Mouse (Mus musculus): ENCODE measurements at regions not wholly inside any gene's neighbourhood (a gene's known extent, or its start where the extent isn't known, plus 50 kb on each side); places are given as distances from the start of the nearest gene placed in this dataset.

GRCm38 (mm10) chrX:14091661-14092060, 119.3 kb upstream of the H2al1n start:
- Histone ChIP-seq H3K4me1 (ENCODE audit: control insufficient read depth, insufficient read depth, low read length) (no peaks in the 10 kb centered on the region), H3K4me3 (ENCODE audit: insufficient read depth, low read length) (no peak overlapping the region), H3K27ac (ENCODE audit: insufficient read depth, low read length) (peak overlapping the region; percentile 89)
- TF ChIP-seq POLR2A (IDR thresholded peaks at IDR 0.05; ENCODE audit: low read depth, low read length): no peak
- TF ChIP-seq CTCF (IDR thresholded peaks at IDR 0.05; ENCODE audit: borderline replicate concordance, insufficient read depth, low read length): no peak

GRCm38 (mm10) chrX:14133571-14133970, 77.4 kb upstream of the H2al1n start:
- Histone ChIP-seq H3K4me1 (ENCODE audit: control insufficient read depth, insufficient read depth, low read length) (no peaks in the 10 kb centered on the region), H3K4me3 (ENCODE audit: insufficient read depth, low read length) (no peak overlapping the region), H3K27ac (ENCODE audit: insufficient read depth, low read length) (no peak overlapping the region)
- TF ChIP-seq POLR2A (IDR thresholded peaks at IDR 0.05; ENCODE audit: low read depth, low read length) (no peak), CTCF (IDR thresholded peaks at IDR 0.05; ENCODE audit: borderline replicate concordance, insufficient read depth, low read length) (no peak)

- Histone ChIP-seq H3K27ac (ENCODE audit: insufficient read depth, low read length) (no peak overlapping the region), H3K4me3 (ENCODE audit: insufficient read depth, low read length) (no peak overlapping the region), H3K4me1 (ENCODE audit: control insufficient read depth, insufficient read depth, low read length) (no peaks in the 10 kb centered on the region)
- TF ChIP-seq POLR2A (IDR thresholded peaks at IDR 0.05; ENCODE audit: low read depth, low read length) (no peak), CTCF (IDR thresholded peaks at IDR 0.05; ENCODE audit: borderline replicate concordance, insufficient read depth, low read length) (no peak)
These were observed 76.3 kb upstream of the H2al1n start for GRCm38 (mm10) chrX:14134600-14134999.

- no peak overlapping the region for H3K4me3 ChIP-seq (ENCODE audit: insufficient read depth, low read length)
- no peak for TF ChIP-seq CTCF (IDR thresholded peaks at IDR 0.05; ENCODE audit: borderline replicate concordance, insufficient read depth, low read length)
- no peak for TF ChIP-seq POLR2A (IDR thresholded peaks at IDR 0.05; ENCODE audit: low read depth, low read length)
- no peak overlapping the region for H3K27ac ChIP-seq (ENCODE audit: insufficient read depth, low read length)
- H3K4me1 ChIP-seq (ENCODE audit: control insufficient read depth, insufficient read depth, low read length): no peaks in the 10 kb centered on the region
These were observed 72.5 kb upstream of the H2al1n start for GRCm38 (mm10) chrX:14138481-14138880.
